Mouse (Mus musculus): ENCODE results near the gene Olfr9.
"Not testable (repeated sequence)": the region's sequence is repeated elsewhere in the genome, so short reads cannot be mapped to it uniquely, and the experiment has no call there.

The Olfr9 gene

DNA sequence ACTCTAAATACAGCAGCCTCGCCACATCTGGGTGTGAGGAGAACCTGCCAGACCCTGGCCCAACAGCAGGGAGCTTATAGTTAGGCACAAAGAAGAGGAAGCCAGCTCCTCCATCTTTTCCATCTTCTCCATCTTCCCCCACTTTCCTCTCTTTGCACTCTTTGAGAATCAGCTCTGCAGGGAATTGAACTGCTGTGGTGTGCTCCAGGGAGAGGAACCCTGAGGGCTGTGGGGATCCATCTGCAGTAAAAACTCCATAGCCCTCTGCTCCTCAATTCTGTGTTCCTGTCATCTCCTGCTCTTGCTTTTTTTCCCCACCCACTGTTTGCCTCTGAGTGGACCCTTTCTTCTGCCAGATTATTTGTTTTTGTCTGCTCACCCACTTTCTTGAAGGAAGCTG lies at the start of gene Olfr9:
Olfr9 (plus strand) TSS at position 301 of the 400 bp plus-strand sequence.
- not testable (repeated sequence) for DNase-seq

GRCm38 (mm10) chr10:128940475-128941061 lies 48.7 kb upstream of the Olfr9 start:
- DNase-seq = no peak

DNA sequence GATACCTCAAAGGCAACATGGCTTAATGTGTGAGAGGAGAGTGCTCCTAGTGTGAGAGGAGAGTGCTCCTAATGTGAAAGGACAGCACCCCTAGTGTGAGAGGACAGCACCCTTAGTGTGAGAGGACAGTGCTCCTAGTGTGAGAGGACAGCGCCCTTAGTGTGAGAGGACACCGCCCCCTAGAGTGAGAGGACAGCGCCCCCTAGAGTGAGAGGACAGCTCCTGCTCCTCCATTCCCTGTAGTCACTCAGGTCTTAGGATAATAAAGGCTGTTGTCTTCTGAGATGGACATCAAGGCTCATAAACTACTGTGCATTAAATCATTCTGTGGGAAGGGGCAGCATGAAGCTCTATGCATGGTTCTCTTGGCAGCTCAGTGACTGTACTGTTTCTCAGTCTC lies 43.6 kb upstream of the Olfr9 start:
- peak; percentile 67 for DNase-seq

DNA sequence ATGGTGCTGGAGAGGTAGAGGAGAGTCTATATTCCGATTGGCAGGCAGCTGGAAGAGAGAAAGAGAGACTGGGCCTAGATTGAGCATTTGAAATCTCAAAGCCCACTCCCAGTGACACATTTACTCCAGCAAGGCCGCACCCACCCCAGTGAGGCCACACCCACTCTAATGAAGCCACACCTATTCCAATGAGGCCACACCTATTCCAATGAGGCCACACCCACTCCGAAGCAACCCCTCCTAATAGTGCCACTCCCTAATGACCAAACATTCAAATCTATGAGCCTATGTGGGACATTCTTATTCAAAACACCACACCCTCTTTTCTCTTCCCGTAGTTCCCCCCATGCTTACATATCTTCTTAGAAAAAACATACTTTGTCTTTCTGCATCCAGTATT lies 41.7 kb upstream of the Olfr9 start:
- no peak for DNase-seq

GRCm38 (mm10) chr10:128950208-128950887 lies 38.9 kb upstream of the Olfr9 start:
- DNase-seq = no peak

- no peak for DNase-seq
These were observed 30.9 kb upstream of the Olfr9 start for GRCm38 (mm10) chr10:128958340-128958739.

DNA sequence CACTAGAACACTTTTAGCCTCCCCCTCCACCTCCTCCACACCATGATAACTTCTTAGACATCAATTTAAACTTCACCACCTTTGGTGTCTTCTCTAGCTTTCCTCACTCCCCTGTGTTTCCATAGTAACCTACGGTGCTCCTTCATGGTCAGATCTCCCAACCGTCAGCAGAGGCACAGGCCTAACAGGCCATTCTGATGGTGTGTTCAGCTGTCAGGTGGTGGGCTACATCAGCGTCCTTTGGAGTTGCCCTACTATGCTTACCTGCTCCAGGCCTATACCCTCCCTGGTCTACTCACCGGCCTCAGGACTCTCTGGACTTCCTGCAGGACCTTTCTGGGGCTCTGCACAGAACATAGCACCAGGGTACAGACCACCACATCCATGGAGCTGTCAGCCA lies 29.1 kb upstream of the Olfr9 start:
- no peak for DNase-seq

GRCm38 (mm10) chr10:128960590-128961584 lies 28.3 kb upstream of the Olfr9 start, which contains the start of gene Mettl7b:
TSS of gene Mettl7b (minus strand) at chr10:128960988.
- peak; percentile 73 for DNase-seq

DNA sequence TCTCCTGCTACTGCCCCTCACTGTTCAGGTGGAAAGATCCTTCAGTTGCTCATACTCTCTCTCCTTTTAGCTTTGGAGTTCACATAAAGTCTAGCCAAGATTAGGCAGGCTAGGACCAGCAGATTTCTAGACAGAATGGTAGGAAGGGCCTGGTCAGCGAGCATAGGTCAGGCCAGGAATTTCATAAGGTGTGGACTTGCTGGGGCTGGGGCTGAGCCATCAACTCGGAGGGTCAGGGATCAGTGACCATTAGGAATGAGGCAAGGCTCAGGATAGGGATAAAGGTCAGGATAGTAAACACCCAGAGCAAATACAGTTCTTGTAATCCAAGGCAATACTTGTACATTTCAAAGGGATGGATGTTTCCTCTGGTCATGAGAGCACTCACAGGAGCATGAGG lies 24.3 kb upstream of the Olfr9 start:
- DNase-seq = peak; percentile 44

- DNase-seq = no peak
These were observed 23.4 kb upstream of the Olfr9 start for GRCm38 (mm10) chr10:128965871-128966270.

- no peak for DNase-seq
These were observed 20.9 kb upstream of the Olfr9 start for GRCm38 (mm10) chr10:128968341-128968749.

DNA sequence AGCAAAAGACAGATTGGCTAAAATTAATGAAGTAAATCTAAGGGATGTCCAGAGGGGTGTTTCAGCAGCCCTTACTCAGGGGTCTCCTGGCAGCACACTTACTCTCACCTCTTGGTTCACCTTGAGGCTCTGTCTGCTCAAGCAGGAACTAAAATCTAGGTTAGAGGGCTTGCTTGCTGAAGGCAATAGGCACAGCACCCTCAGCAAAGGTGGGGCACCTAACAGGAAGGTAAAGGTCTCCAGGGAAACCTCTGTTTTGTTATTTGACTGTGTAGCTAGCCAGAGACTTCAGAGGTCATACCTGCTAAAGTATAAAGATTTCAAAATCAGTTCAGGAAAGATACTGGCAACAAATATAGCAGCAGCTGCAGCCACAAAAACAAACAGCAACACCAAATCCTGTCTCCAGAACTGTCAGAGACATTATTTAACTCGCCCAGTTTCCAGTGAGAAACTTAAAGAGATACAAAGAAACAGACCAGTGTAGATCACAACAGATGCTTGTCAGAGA lies 18.4 kb upstream of the Olfr9 start:
- DNase-seq = no peak

DNA sequence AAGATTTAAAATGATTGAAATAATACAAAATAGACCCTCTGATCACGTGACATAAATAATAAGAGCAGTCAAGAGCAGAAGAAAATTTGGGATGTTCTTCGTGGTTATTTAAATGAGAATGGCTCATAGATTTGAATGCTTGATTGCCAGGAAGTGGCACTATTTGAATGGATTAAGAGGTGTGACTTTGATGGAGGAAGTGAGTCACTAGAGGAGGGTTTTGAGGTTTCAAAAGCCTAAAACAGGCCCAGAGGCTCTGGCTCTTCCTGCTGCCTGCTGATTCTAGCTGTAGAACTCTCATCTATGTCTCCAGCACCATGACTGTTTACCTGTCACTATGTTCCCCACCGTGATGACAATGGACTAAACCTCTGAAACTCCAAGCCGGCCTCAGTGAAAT lies 16.4 kb upstream of the Olfr9 start:
- DNase-seq = no peak

DNA sequence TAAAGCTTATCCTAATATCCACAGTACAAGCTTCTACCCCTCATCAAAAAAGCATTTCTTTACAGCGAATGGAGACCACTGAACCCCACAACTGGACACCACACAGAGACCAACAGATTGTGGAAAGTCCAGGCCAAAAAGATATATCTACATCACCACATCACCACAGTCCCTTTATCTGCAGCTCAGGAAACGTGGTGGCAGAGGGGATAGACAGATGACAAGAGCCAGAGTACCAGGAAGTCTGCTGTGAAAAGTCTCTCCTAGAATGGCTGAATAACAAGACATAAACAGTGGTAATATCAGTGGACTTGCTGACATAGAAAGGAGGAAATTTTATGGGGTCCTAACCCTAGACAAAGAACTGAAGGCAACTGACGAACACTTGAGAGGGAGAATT lies 12.8 kb upstream of the Olfr9 start:
- no peak for DNase-seq

- peak; percentile 33 for DNase-seq
These were observed 11.6 kb upstream of the Olfr9 start for GRCm38 (mm10) chr10:128977522-128978114.

DNA sequence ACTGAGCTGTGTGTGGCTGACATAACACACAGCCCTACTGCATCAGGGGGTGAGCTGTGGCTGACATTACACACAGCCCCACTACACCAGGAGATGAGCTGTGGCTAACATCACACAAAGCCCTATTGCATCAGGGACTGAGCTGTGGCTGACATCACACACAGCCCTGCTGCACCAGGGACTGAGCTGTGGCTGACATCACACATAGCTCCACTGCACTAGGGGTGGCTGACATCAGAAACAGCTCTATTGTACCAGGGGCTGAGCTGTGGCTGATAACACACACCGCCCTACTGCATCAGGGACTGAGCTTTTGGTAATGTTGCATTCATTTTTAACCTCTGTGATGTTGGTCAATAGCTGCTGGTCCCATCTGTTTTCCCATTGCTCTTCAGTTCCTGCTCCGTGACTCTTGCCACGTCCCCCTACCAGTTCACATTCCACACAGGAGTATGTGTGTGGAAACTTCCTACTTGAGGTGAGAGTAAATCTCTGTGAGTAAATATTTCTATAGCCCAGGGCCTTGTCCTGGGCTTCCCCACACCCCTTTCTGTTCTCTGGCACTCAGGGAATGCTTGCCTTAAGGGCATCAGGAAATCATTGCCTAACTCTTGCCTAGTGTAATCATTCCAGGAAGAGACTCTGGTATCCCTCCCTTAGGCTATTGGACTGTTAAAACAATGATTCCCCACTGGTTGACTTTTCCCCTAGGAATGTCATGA lies 8.4 kb upstream of the Olfr9 start:
- DNase-seq = no peak

- DNase-seq = not testable (repeated sequence)
These were observed 1.1 kb downstream of the Olfr9 start for GRCm38 (mm10) chr10:128990129-128990850.

GRCm38 (mm10) chr10:128990994-128991393 lies 1.8 kb downstream of the Olfr9 start:
- DNase-seq = no peak

GRCm38 (mm10) chr10:128995796-128996195 lies 6.6 kb downstream of the Olfr9 start:
- no peak for DNase-seq

DNA sequence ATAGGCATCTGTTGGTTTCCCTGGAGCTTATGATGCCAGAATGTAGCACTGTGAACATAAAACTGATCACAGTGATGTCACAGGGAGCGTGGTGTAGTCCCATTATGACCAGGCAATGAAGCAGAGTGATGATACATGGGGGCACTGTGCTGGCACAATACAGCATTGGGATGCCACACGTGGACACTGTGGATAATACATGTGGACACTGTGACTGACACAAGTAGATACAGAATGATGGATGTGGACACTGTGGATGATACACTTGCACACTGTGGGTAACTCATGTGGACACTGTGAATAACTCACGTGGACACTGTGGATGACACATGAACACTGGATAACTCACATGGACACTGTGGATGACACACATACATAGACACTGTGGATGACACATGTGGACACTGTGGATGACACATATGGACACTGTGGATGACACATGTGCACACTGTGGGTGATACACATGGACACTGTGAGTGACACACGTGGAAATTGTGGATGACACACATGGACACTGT lies 7.4 kb downstream of the Olfr9 start:
- no peak for DNase-seq
